Mouse (Mus musculus) liver, adult 2 months (tissue): ENCODE data around the gene Atg14. TPM values are rescaled to one million over a fixed set of nuclear protein-coding genes. Genes with fewer than 3 reads are reported as not detected.

Source experiments
- DNase-seq: peaks from one replicate; pipeline ENCODE4 v3.0.0-alpha.2; 2011; ENCODE audit warnings: low read depth, low spot score; ENCODE audit errors: extremely low read depth
- H3K27ac ChIP-seq: fragments of 200-500 bp; replicated peaks from 2 replicates; pipeline ENCODE4 v1.5.1; 2012; ENCODE audit warnings: low read depth, mild to moderate bottlenecking, control low read depth, inconsistent platforms, low read length; ENCODE audit not compliant: insufficient read depth
- H3K27me3 ChIP-seq: fragments of 200-500 bp; 2 replicates; pipeline ENCODE4 v1.6.1; 2012; ENCODE audit warnings: mild to moderate bottlenecking, moderate library complexity, low read length, inconsistent platforms; ENCODE audit not compliant: control insufficient read depth, insufficient read depth
- H3K36me3 ChIP-seq: fragments of 200-500 bp; 2 replicates; pipeline ENCODE4 v1.6.1; 2012; ENCODE audit warnings: low read length, inconsistent platforms; ENCODE audit not compliant: control insufficient read depth, insufficient read depth
- H3K4me1 ChIP-seq: fragments of 200-500 bp; 2 replicates; pipeline ENCODE4 v1.6.1; 2011; ENCODE audit warnings: low read length; ENCODE audit not compliant: control insufficient read depth, insufficient read depth
- H3K4me3 ChIP-seq: fragments of 200-500 bp; 2 replicates; pipeline ENCODE4 v1.5.1; 2011; ENCODE audit warnings: low read depth, mild to moderate bottlenecking, control low read depth, low read length, moderate library complexity; ENCODE audit not compliant: insufficient read depth
- H3K79me2 ChIP-seq: fragments of 200-500 bp; 2 replicates; pipeline ENCODE4 v1.6.1; 2012; ENCODE audit warnings: inconsistent platforms, mild to moderate bottlenecking, low read length, moderate library complexity; ENCODE audit not compliant: control insufficient read depth, insufficient read depth
- H3K9ac ChIP-seq: fragments of 200-500 bp; 2 replicates; pipeline ENCODE4 v1.6.1; 2012; ENCODE audit warnings: low read depth, mild to moderate bottlenecking, control low read depth, inconsistent platforms, low read length
- CTCF ChIP-seq: fragments of 200-500 bp; IDR thresholded peaks from 2 replicates; pipeline ENCODE4 v1.5.1; 2011; ENCODE audit warnings: low read depth, low read length, control low read depth
- POLR2A ChIP-seq: fragments of 200-500 bp; IDR thresholded peaks from 2 replicates; pipeline ENCODE4 v1.6.1; 2011; ENCODE audit warnings: low read length, control low read depth; ENCODE audit not compliant: insufficient read depth; ENCODE audit errors: extremely low read depth
- WGBS: fragments of 180-500 bp; shearing (Covaris S2); methylation state at CpG from one replicate; pipeline ENCODE4 v1.1.7; 2018; 5-methylcytosine and 5-hydroxymethylcytosine counted together
- polyA plus RNA-seq: library from polyadenylated mRNA; depleted of rRNA; stranded (reverse); fragments of >200 nt; gene quantifications from 2 replicates; pipeline ENCODE4 v1.2.3, GENCODE M21; 2012
- total RNA-seq: library from RNA; depleted of rRNA; stranded (reverse); fragments of >200 nt; gene quantifications from 2 replicates; pipeline ENCODE4 v1.2.3, GENCODE M21; 2014

Atg14 gene
- total and polyA plus RNA-seq, 2 experiments, result 7.4 to 13.5 TPM

- Histone ChIP-seq H3K4me3 (no peak overlapping the region), H3K27ac (no peak overlapping the region), H3K36me3 (no peaks in the 10 kb centered on the region), H3K79me2 (no peaks in the 10 kb centered on the region), H3K9ac (no peak overlapping the region), H3K27me3 (no peaks in the 10 kb centered on the region), H3K4me1 (no peaks in the 10 kb centered on the region)
- TF ChIP-seq CTCF (no peak), POLR2A (no peak)
- no peak for DNase-seq
- 87% methylated on average over 11 of the region's 11 CpGs for WGBS
These were observed 4.3 kb upstream of the Atg14 start for GRCm38 (mm10) chr14:47574721-47575120.

DNA sequence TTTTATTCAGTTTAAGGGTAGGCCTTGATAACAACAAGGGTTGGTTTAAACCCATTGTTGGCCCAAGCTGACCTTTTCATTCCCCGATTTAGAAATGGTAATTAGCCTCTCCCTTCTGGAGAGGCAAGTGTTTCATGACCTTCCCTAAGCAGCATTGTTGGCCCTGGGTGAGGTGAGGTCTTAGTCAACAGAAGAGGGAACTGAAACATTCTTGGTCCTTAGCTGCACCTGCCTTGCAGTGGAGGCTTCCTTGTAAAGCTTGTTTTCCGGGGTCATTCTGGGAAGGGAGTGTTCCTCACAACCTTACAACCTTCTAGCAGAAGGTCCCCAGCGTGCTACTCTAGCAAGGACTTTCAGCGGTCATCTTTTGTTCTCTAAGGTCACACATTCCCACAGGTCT lies 2.3 kb upstream of the Atg14 start:
- DNase-seq, result no peak
- H3K79me2 ChIP-seq, result peaks cover 4% of the 10 kb centered on the region; the same call in 1 of the 2 replicates
- WGBS, result 78% methylated on average over 4 of the region's 4 CpGs
- H3K4me3 ChIP-seq, result no peak overlapping the region
- H3K4me1 ChIP-seq, result no peaks in the 10 kb centered on the region
- H3K27ac ChIP-seq, result no peak overlapping the region
- H3K9ac ChIP-seq, result no peak overlapping the region
- H3K36me3 ChIP-seq, result no peaks in the 10 kb centered on the region
- H3K27me3 ChIP-seq, result no peaks in the 10 kb centered on the region
- TF ChIP-seq CTCF (no peak), POLR2A (no peak)

DNA sequence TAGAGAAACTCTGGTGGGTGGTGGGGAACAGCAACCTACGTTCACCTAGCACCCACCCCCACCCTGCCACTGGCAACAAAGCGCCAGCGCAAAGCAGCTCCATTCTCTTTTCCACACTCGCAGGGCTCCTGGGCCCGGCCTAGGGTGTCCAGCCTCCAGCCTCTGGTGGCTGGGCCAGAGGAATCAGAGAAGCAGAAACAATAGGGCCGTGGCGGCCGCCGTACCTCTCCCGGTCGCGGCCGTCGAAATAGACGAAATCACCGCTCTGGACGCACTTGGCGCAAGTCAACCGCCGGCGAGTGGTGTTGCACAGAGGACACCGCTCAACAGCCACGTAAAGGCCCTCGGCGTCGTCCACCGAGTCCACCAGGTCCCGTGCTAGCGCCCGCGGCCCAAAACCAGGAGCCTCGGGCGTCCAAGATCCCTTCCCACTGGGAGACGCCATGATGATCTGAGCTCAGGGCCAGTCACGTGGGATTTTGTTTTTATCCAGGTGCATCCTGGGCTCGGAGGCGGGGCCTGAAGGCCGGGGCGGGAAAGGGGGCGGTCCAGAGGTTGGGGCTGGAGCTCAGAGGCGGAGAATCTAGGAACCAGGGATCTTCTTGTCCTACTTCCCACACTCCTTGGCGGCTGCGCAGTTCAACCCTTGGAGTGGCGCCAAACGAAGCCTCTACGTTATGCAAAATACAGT lies 2.3 kb downstream of the Atg14 start:
- H3K9ac ChIP-seq, result peak overlapping the region; percentile 97
- peak; percentile 89 for DNase-seq

GRCm38 (mm10) chr14:47563106-47563505 lies 7.3 kb downstream of the Atg14 start:
- H3K4me3 ChIP-seq, result no peak overlapping the region
- H3K27ac ChIP-seq, result peak overlapping the region; percentile 100
- no peaks in the 10 kb centered on the region for H3K27me3 ChIP-seq
- peak; percentile 88 for DNase-seq
- H3K9ac ChIP-seq, result peak overlapping the region; percentile 63
- H3K4me1 ChIP-seq, result peaks cover 21% of the 10 kb centered on the region
- peaks cover 10% of the 10 kb centered on the region; the same call in 1 of the 2 replicates for H3K79me2 ChIP-seq
- TF ChIP-seq CTCF, result no peak
- TF ChIP-seq POLR2A, result no peak
- peaks cover 14% of the 10 kb centered on the region; the same call in 1 of the 2 replicates for H3K36me3 ChIP-seq
- 33% methylated on average over 4 of the region's 4 CpGs for WGBS

More for the DNA sequence above, 2.3 kb downstream of the Atg14 start:
- Histone ChIP-seq H3K4me1 (peaks cover 6% of the 10 kb centered on the region), H3K79me2 (peaks cover 6% of the 10 kb centered on the region; the same call in 1 of the 2 replicates), H3K27ac (peak overlapping the region; percentile 80), H3K4me3 (peak overlapping the region; percentile 81), H3K36me3 (no peaks in the 10 kb centered on the region; the same call in 1 of the 2 replicates), H3K27me3 (no peaks in the 10 kb centered on the region)
- WGBS, result under 1% methylated on average over 46 of the region's 46 CpGs
- no peak for TF ChIP-seq CTCF
- peak; percentile 80 for TF ChIP-seq POLR2A

- Histone ChIP-seq H3K79me2 (peaks cover 7% of the 10 kb centered on the region; the same call in 1 of the 2 replicates), H3K4me1 (peaks cover 21% of the 10 kb centered on the region), H3K27ac (peak overlapping the region; percentile 100), H3K9ac (peak overlapping the region; percentile 63), H3K27me3 (no peaks in the 10 kb centered on the region), H3K4me3 (no peak overlapping the region), H3K36me3 (peaks cover 19% of the 10 kb centered on the region)
- TF ChIP-seq POLR2A, result no peak
- no peak for TF ChIP-seq CTCF
- DNase-seq, result peak; percentile 96
- WGBS, result 73% methylated on average over 1 of the region's 1 CpGs
These were observed 7.9 kb downstream of the Atg14 start for GRCm38 (mm10) chr14:47562530-47562929.

GRCm38 (mm10) chr14:47560714-47561113 lies 9.7 kb downstream of the Atg14 start:
- peak; percentile 62 for DNase-seq
- TF ChIP-seq POLR2A, result no peak
- TF ChIP-seq CTCF, result no peak
- Histone ChIP-seq H3K9ac (no peak overlapping the region), H3K27ac (peak overlapping the region; percentile 61), H3K4me1 (peaks cover 21% of the 10 kb centered on the region), H3K4me3 (no peak overlapping the region), H3K36me3 (peaks cover 32% of the 10 kb centered on the region), H3K79me2 (peaks cover 7% of the 10 kb centered on the region; the same call in 1 of the 2 replicates), H3K27me3 (no peaks in the 10 kb centered on the region)
- WGBS, result 29% methylated on average over 2 of the region's 2 CpGs
